Mouse (Mus musculus): ENCODE results near the gene Kiz. TPM values are rescaled to one million over a fixed set of nuclear protein-coding genes. Genes with fewer than 3 reads are reported as not detected.
A peak's percentile ranks its signal among the peaks of the same experiment; 100 is the strongest.

The Kiz gene
- polyA plus RNA-seq, 1 experiment from 2014 or later, result 35.7 TPM

- H3K9ac ChIP-seq (ENCODE audit: low read depth, low read length), result no peak overlapping the region
- H3K4me3 ChIP-seq (ENCODE audit: low read length), result no peak overlapping the region
- 44% methylated on average over 6 of the region's 6 CpGs for WGBS
- H3K4me1 ChIP-seq (ENCODE audit: control insufficient read depth, insufficient read depth, low read length), result no peaks in the 10 kb centered on the region
- H3K4me2 ChIP-seq (replicated peaks; ENCODE audit: low read depth, low read length), result no peak overlapping the region
- H3K9me3 ChIP-seq (ENCODE audit: control insufficient read depth, low read length), result no peaks in the 10 kb centered on the region
- H3K27me3 ChIP-seq (ENCODE audit: control insufficient read depth, insufficient read depth, low read length), result no peaks in the 10 kb centered on the region
- no peak for ATAC-seq (ENCODE audit: low FRiP score, low TSS enrichment)
- no peak overlapping the region for H3K27ac ChIP-seq (ENCODE audit: low read depth, low read length)
- no peaks in the 10 kb centered on the region for H3K36me3 ChIP-seq (ENCODE audit: control insufficient read depth, insufficient read depth, low read length)
These were observed 100.7 kb downstream of the Kiz start for GRCm38 (mm10) chr2:146956366-146956765.

GRCm38 (mm10) chr2:146958398-146958911, 102.8 kb downstream of the Kiz start:
- Histone ChIP-seq H3K4me2 (replicated peaks; ENCODE audit: low read depth, low read length) (peak overlapping the region; percentile 69), H3K9ac (ENCODE audit: low read depth, low read length) (peak overlapping the region; percentile 28; the same call in 1 of the 2 replicates), H3K4me3 (ENCODE audit: low read length) (peak overlapping the region; percentile 37), H3K27me3 (ENCODE audit: control insufficient read depth, insufficient read depth, low read length) (no peaks in the 10 kb centered on the region), H3K4me1 (ENCODE audit: control insufficient read depth, insufficient read depth, low read length) (no peaks in the 10 kb centered on the region), H3K9me3 (ENCODE audit: control insufficient read depth, low read length) (no peaks in the 10 kb centered on the region), H3K27ac (ENCODE audit: low read depth, low read length) (no peak overlapping the region), H3K36me3 (ENCODE audit: control insufficient read depth, insufficient read depth, low read length) (no peaks in the 10 kb centered on the region)
- 7% methylated on average over 11 of the region's 11 CpGs for WGBS
- ATAC-seq (ENCODE audit: low FRiP score, low TSS enrichment), result peak; percentile 79

GRCm38 (mm10) chr2:146958951-146959821, 103.5 kb downstream of the Kiz start:
- ATAC-seq (ENCODE audit: low FRiP score, low TSS enrichment), result peak; percentile 85
- no peaks in the 10 kb centered on the region for H3K27me3 ChIP-seq (ENCODE audit: control insufficient read depth, insufficient read depth, low read length)
- no peak overlapping the region for H3K27ac ChIP-seq (ENCODE audit: low read depth, low read length)
- peak overlapping the region; percentile 28; the same call in 1 of the 2 replicates for H3K9ac ChIP-seq (ENCODE audit: low read depth, low read length)
- H3K36me3 ChIP-seq (ENCODE audit: control insufficient read depth, insufficient read depth, low read length), result no peaks in the 10 kb centered on the region
- WGBS, result under 1% methylated on average over 21 of the region's 21 CpGs
- no peaks in the 10 kb centered on the region for H3K4me1 ChIP-seq (ENCODE audit: control insufficient read depth, insufficient read depth, low read length)
- H3K9me3 ChIP-seq (ENCODE audit: control insufficient read depth, low read length), result no peaks in the 10 kb centered on the region; the same call in 1 of the 2 replicates
- peak overlapping the region; percentile 69 for H3K4me2 ChIP-seq (replicated peaks; ENCODE audit: low read depth, low read length)
- peak overlapping the region; percentile 37 for H3K4me3 ChIP-seq (ENCODE audit: low read length)

GRCm38 (mm10) chr2:146975024-146975423, 119.4 kb downstream of the Kiz start:
- Histone ChIP-seq H3K4me3 (ENCODE audit: low read length) (no peak overlapping the region), H3K9me3 (ENCODE audit: control insufficient read depth, low read length) (no peaks in the 10 kb centered on the region), H3K27me3 (ENCODE audit: control insufficient read depth, insufficient read depth, low read length) (no peaks in the 10 kb centered on the region), H3K36me3 (ENCODE audit: control insufficient read depth, insufficient read depth, low read length) (no peaks in the 10 kb centered on the region), H3K4me2 (replicated peaks; ENCODE audit: low read depth, low read length) (no peak overlapping the region), H3K9ac (ENCODE audit: low read depth, low read length) (no peak overlapping the region), H3K4me1 (ENCODE audit: control insufficient read depth, insufficient read depth, low read length) (no peaks in the 10 kb centered on the region), H3K27ac (ENCODE audit: low read depth, low read length) (no peak overlapping the region)
- 81% methylated on average over 3 of the region's 3 CpGs for WGBS
- no peak for ATAC-seq (ENCODE audit: low FRiP score, low TSS enrichment)

- Histone ChIP-seq H3K27ac (ENCODE audit: low read depth, low read length) (no peak overlapping the region), H3K27me3 (ENCODE audit: control insufficient read depth, insufficient read depth, low read length) (no peaks in the 10 kb centered on the region), H3K4me2 (replicated peaks; ENCODE audit: low read depth, low read length) (no peak overlapping the region), H3K4me1 (ENCODE audit: control insufficient read depth, insufficient read depth, low read length) (no peaks in the 10 kb centered on the region), H3K9ac (ENCODE audit: low read depth, low read length) (no peak overlapping the region; the same call in 1 of the 2 replicates), H3K4me3 (ENCODE audit: low read length) (no peak overlapping the region), H3K36me3 (ENCODE audit: control insufficient read depth, insufficient read depth, low read length) (no peaks in the 10 kb centered on the region), H3K9me3 (ENCODE audit: control insufficient read depth, low read length) (no peaks in the 10 kb centered on the region)
- no peak for ATAC-seq (ENCODE audit: low FRiP score, low TSS enrichment)
- 77% methylated on average over 3 of the region's 3 CpGs for WGBS
These were observed 119.9 kb downstream of the Kiz start for GRCm38 (mm10) chr2:146975453-146976028.

GRCm38 (mm10) chr2:146982786-146983185, 127.1 kb downstream of the Kiz start:
- no peaks in the 10 kb centered on the region for H3K36me3 ChIP-seq (ENCODE audit: control insufficient read depth, insufficient read depth, low read length)
- H3K9me3 ChIP-seq (ENCODE audit: control insufficient read depth, low read length), result no peaks in the 10 kb centered on the region
- 100% methylated on average over 2 of the region's 2 CpGs for WGBS
- H3K4me1 ChIP-seq (ENCODE audit: control insufficient read depth, insufficient read depth, low read length), result no peaks in the 10 kb centered on the region
- H3K4me2 ChIP-seq (replicated peaks; ENCODE audit: low read depth, low read length), result no peak overlapping the region
- no peak overlapping the region for H3K9ac ChIP-seq (ENCODE audit: low read depth, low read length)
- H3K27ac ChIP-seq (ENCODE audit: low read depth, low read length), result no peak overlapping the region
- ATAC-seq (ENCODE audit: low FRiP score, low TSS enrichment), result no peak
- no peaks in the 10 kb centered on the region for H3K27me3 ChIP-seq (ENCODE audit: control insufficient read depth, insufficient read depth, low read length)
- no peak overlapping the region for H3K4me3 ChIP-seq (ENCODE audit: low read length)

- no peaks in the 10 kb centered on the region for H3K4me1 ChIP-seq (ENCODE audit: control insufficient read depth, insufficient read depth, low read length)
- no peak for ATAC-seq (ENCODE audit: low FRiP score, low TSS enrichment)
- no peak overlapping the region for H3K27ac ChIP-seq (ENCODE audit: low read depth, low read length)
- no peaks in the 10 kb centered on the region for H3K9me3 ChIP-seq (ENCODE audit: control insufficient read depth, low read length)
- no peak overlapping the region for H3K4me3 ChIP-seq (ENCODE audit: low read length)
- WGBS, result 88% methylated on average over 2 of the region's 2 CpGs
- no peaks in the 10 kb centered on the region for H3K36me3 ChIP-seq (ENCODE audit: control insufficient read depth, insufficient read depth, low read length)
- no peaks in the 10 kb centered on the region for H3K27me3 ChIP-seq (ENCODE audit: control insufficient read depth, insufficient read depth, low read length)
- H3K9ac ChIP-seq (ENCODE audit: low read depth, low read length), result no peak overlapping the region
- no peak overlapping the region for H3K4me2 ChIP-seq (replicated peaks; ENCODE audit: low read depth, low read length)
These were observed 129.2 kb downstream of the Kiz start for GRCm38 (mm10) chr2:146984831-146985230.

GRCm38 (mm10) chr2:146985807-146986206, 130.1 kb downstream of the Kiz start:
- H3K9me3 ChIP-seq (ENCODE audit: control insufficient read depth, low read length), result no peaks in the 10 kb centered on the region
- H3K9ac ChIP-seq (ENCODE audit: low read depth, low read length), result no peak overlapping the region
- H3K27ac ChIP-seq (ENCODE audit: low read depth, low read length), result no peak overlapping the region
- no peak for ATAC-seq (ENCODE audit: low FRiP score, low TSS enrichment)
- no peak overlapping the region for H3K4me2 ChIP-seq (replicated peaks; ENCODE audit: low read depth, low read length)
- WGBS, result 74% methylated on average over 1 of the region's 1 CpGs
- no peak overlapping the region for H3K4me3 ChIP-seq (ENCODE audit: low read length)
- H3K36me3 ChIP-seq (ENCODE audit: control insufficient read depth, insufficient read depth, low read length), result no peaks in the 10 kb centered on the region
- no peaks in the 10 kb centered on the region for H3K27me3 ChIP-seq (ENCODE audit: control insufficient read depth, insufficient read depth, low read length)
- no peaks in the 10 kb centered on the region for H3K4me1 ChIP-seq (ENCODE audit: control insufficient read depth, insufficient read depth, low read length)

- H3K9ac ChIP-seq (ENCODE audit: low read depth, low read length), result no peak overlapping the region
- H3K4me2 ChIP-seq (replicated peaks; ENCODE audit: low read depth, low read length), result no peak overlapping the region
- H3K27me3 ChIP-seq (ENCODE audit: control insufficient read depth, insufficient read depth, low read length), result no peaks in the 10 kb centered on the region
- H3K9me3 ChIP-seq (ENCODE audit: control insufficient read depth, low read length), result no peaks in the 10 kb centered on the region
- H3K27ac ChIP-seq (ENCODE audit: low read depth, low read length), result no peak overlapping the region
- H3K4me3 ChIP-seq (ENCODE audit: low read length), result no peak overlapping the region
- H3K4me1 ChIP-seq (ENCODE audit: control insufficient read depth, insufficient read depth, low read length), result no peaks in the 10 kb centered on the region
- no peaks in the 10 kb centered on the region for H3K36me3 ChIP-seq (ENCODE audit: control insufficient read depth, insufficient read depth, low read length)
- ATAC-seq (ENCODE audit: low FRiP score, low TSS enrichment), result no peak
These were observed 130.8 kb downstream of the Kiz start for GRCm38 (mm10) chr2:146986429-146986828.

Measured in kidney, embryonic 14.5 days (tissue).